Mouse (Mus musculus) neural tube, embryonic 14.5 days (tissue): ENCODE measurements around the gene Tcp11. TPM values are rescaled to one million over a fixed set of nuclear protein-coding genes. Genes with fewer than 3 reads are reported as not detected.
A peak's percentile ranks its signal among the peaks of the same experiment; 100 is the strongest.

Source experiments
- ATAC-seq: fragments of 200-750 bp; cut with Nextera tagmentation; 2 replicates; pipeline ENCODE4 v1.8.0; 2017; ENCODE audit warnings: low read depth, mild to moderate bottlenecking, moderate TSS enrichment, moderate library complexity
- H3K27ac ChIP-seq: fragments of 300-500 bp; sonication (generic); 2 replicates; pipeline ENCODE4 v1.5.1; 2014; ENCODE audit warnings: low read depth, mild to moderate bottlenecking, control low read depth, low read length, moderate library complexity, mixed read lengths
- H3K27me3 ChIP-seq: fragments of 300-500 bp; sonication (generic); 2 replicates; pipeline ENCODE4 v1.6.1; 2014; ENCODE audit warnings: low read length; ENCODE audit not compliant: control insufficient read depth, insufficient read depth
- H3K36me3 ChIP-seq: fragments of 300-500 bp; sonication (generic); 2 replicates; pipeline ENCODE4 v1.6.1; 2014; ENCODE audit warnings: low read length, mixed read lengths; ENCODE audit not compliant: control insufficient read depth, insufficient read depth
- H3K4me1 ChIP-seq: fragments of 300-500 bp; sonication (generic); 2 replicates; pipeline ENCODE4 v1.6.1; 2014; ENCODE audit warnings: low read length; ENCODE audit not compliant: control insufficient read depth, insufficient read depth
- H3K4me2 ChIP-seq: fragments of 300-500 bp; sonication (generic); 2 replicates; pipeline ENCODE4 v1.6.1; 2014; ENCODE audit warnings: mild to moderate bottlenecking, low read depth, low read length, control low read depth
- H3K4me3 ChIP-seq: fragments of 300-500 bp; sonication (generic); 2 replicates; pipeline ENCODE4 v1.5.1; 2014; ENCODE audit warnings: low read depth, low read length, control low read depth, mixed read lengths
- H3K9ac ChIP-seq: fragments of 300-500 bp; sonication (generic); replicated peaks from 2 replicates; pipeline ENCODE4 v1.6.1; 2014; ENCODE audit warnings: low read depth, mild to moderate bottlenecking, control low read depth, low read length, mixed read lengths
- H3K9me3 ChIP-seq: fragments of 300-500 bp; sonication (generic); 2 replicates; pipeline ENCODE4 v1.6.1; 2016; ENCODE audit warnings: low read length; ENCODE audit not compliant: control insufficient read depth
- WGBS: fragments of 180-500 bp; shearing (Covaris S2); extraction: QIAGEN DNeasy Blood & Tissue Kit; methylation state at CpG from one replicate; pipeline ENCODE4 v1.1.7; 2014; 5-methylcytosine and 5-hydroxymethylcytosine counted together
- polyA plus RNA-seq: library from polyadenylated mRNA; unstranded; fragments of >200 nt; fragmentation: Nextera tagmentation; extraction: Ambion mirVana; gene quantifications from 2 replicates; pipeline ENCODE4 v1.2.1, GENCODE M21; 2014

The Tcp11 gene
- polyA plus RNA-seq, result 0.79 and 1.7 TPM in 2 replicates

GRCm38 (mm10) chr17:28080045-28080816 lies at the start of gene Tcp11:
Gene Tcp11 (minus strand): TSS chr17:28080639.
- H3K36me3 ChIP-seq, result no peaks in the 10 kb centered on the region
- ATAC-seq, result peak; percentile 95
- H3K9me3 ChIP-seq, result no peaks in the 10 kb centered on the region
- WGBS, result 1% methylated on average over 50 of the region's 57 CpGs
- peak within 1 kb of the TSS; percentile 97 for H3K4me2 ChIP-seq
- H3K9ac ChIP-seq, result peak within 1 kb of the TSS; percentile 60
- no peak within 1 kb of the TSS for H3K27ac ChIP-seq
- H3K27me3 ChIP-seq, result 0 out of 2 replicates have a peak, but pooled peaks cover 2% of the 10 kb centered on the region
- no peaks in the 10 kb centered on the region for H3K4me1 ChIP-seq
- peak within 1 kb of the TSS; percentile 56 for H3K4me3 ChIP-seq

GRCm38 (mm10) chr17:28129796-28130195 lies 49.4 kb upstream of the Tcp11 start:
- no peak overlapping the region for H3K4me3 ChIP-seq
- no peak overlapping the region for H3K9ac ChIP-seq
- no peaks in the 10 kb centered on the region for H3K9me3 ChIP-seq
- no peaks in the 10 kb centered on the region for H3K4me1 ChIP-seq
- no peaks in the 10 kb centered on the region for H3K36me3 ChIP-seq
- no peak for ATAC-seq
- H3K27ac ChIP-seq, result no peak overlapping the region
- WGBS, result 99% methylated on average over 5 of the region's 5 CpGs
- H3K27me3 ChIP-seq, result no peaks in the 10 kb centered on the region
- H3K4me2 ChIP-seq, result no peak overlapping the region

GRCm38 (mm10) chr17:28124368-28124767 lies 43.9 kb upstream of the Tcp11 start:
- Histone ChIP-seq H3K27ac (no peak overlapping the region), H3K27me3 (no peaks in the 10 kb centered on the region), H3K9me3 (no peaks in the 10 kb centered on the region), H3K9ac (no peak overlapping the region), H3K36me3 (no peaks in the 10 kb centered on the region), H3K4me2 (no peak overlapping the region), H3K4me1 (peaks cover 7% of the 10 kb centered on the region; the same call in 1 of the 2 replicates), H3K4me3 (no peak overlapping the region)
- ATAC-seq, result no peak
- WGBS, result 65% methylated on average over 8 of the region's 8 CpGs

- no peak overlapping the region for H3K9ac ChIP-seq
- no peak overlapping the region for H3K4me3 ChIP-seq
- ATAC-seq, result no peak
- H3K9me3 ChIP-seq, result no peaks in the 10 kb centered on the region
- peaks cover 7% of the 10 kb centered on the region; the same call in 1 of the 2 replicates for H3K4me1 ChIP-seq
- no peak overlapping the region for H3K4me2 ChIP-seq
- no peaks in the 10 kb centered on the region for H3K36me3 ChIP-seq
- 13% methylated on average over 7 of the region's 7 CpGs for WGBS
- no peaks in the 10 kb centered on the region for H3K27me3 ChIP-seq
- H3K27ac ChIP-seq, result no peak overlapping the region
Measured at GRCm38 (mm10) chr17:28123627-28124026, 43.2 kb upstream of the Tcp11 start.

GRCm38 (mm10) chr17:28122949-28123348 lies 42.5 kb upstream of the Tcp11 start:
- ATAC-seq, result no peak
- H3K4me1 ChIP-seq, result peaks cover 7% of the 10 kb centered on the region; the same call in 1 of the 2 replicates
- H3K27me3 ChIP-seq, result no peaks in the 10 kb centered on the region
- no peaks in the 10 kb centered on the region for H3K36me3 ChIP-seq
- no peaks in the 10 kb centered on the region for H3K9me3 ChIP-seq
- H3K4me3 ChIP-seq, result no peak overlapping the region
- WGBS, result 39% methylated on average over 13 of the region's 13 CpGs
- no peak overlapping the region for H3K4me2 ChIP-seq
- no peak overlapping the region for H3K27ac ChIP-seq
- H3K9ac ChIP-seq, result no peak overlapping the region

GRCm38 (mm10) chr17:28120460-28120859 lies 40.0 kb upstream of the Tcp11 start:
- WGBS, result 83% methylated on average over 5 of the region's 5 CpGs
- Histone ChIP-seq H3K9me3 (no peaks in the 10 kb centered on the region), H3K4me1 (peaks cover 7% of the 10 kb centered on the region; the same call in 1 of the 2 replicates), H3K27ac (no peak overlapping the region), H3K4me2 (no peak overlapping the region), H3K27me3 (no peaks in the 10 kb centered on the region), H3K9ac (no peak overlapping the region), H3K4me3 (no peak overlapping the region), H3K36me3 (no peaks in the 10 kb centered on the region)
- ATAC-seq, result no peak

- Histone ChIP-seq H3K27ac (no peak overlapping the region), H3K36me3 (no peaks in the 10 kb centered on the region), H3K9ac (no peak overlapping the region), H3K4me3 (no peak overlapping the region), H3K4me2 (no peak overlapping the region), H3K9me3 (no peaks in the 10 kb centered on the region), H3K27me3 (no peaks in the 10 kb centered on the region), H3K4me1 (no peaks in the 10 kb centered on the region)
- 51% methylated on average over 19 of the region's 19 CpGs for WGBS
- no peak for ATAC-seq
Measured at GRCm38 (mm10) chr17:28117451-28118209, 37.2 kb upstream of the Tcp11 start.

GRCm38 (mm10) chr17:28116335-28116734 lies 35.9 kb upstream of the Tcp11 start:
- peak; percentile 28; the same call in 1 of the 2 replicates for ATAC-seq
- no peak overlapping the region for H3K9ac ChIP-seq
- no peaks in the 10 kb centered on the region for H3K36me3 ChIP-seq
- no peaks in the 10 kb centered on the region for H3K9me3 ChIP-seq
- WGBS, result 39% methylated on average over 9 of the region's 9 CpGs
- H3K4me2 ChIP-seq, result no peak overlapping the region
- H3K4me3 ChIP-seq, result no peak overlapping the region
- no peaks in the 10 kb centered on the region for H3K27me3 ChIP-seq
- H3K27ac ChIP-seq, result no peak overlapping the region
- H3K4me1 ChIP-seq, result no peaks in the 10 kb centered on the region

- Histone ChIP-seq H3K27ac (no peak overlapping the region), H3K9me3 (no peaks in the 10 kb centered on the region), H3K9ac (no peak overlapping the region), H3K36me3 (no peaks in the 10 kb centered on the region), H3K4me1 (0 out of 2 replicates have a peak, but pooled peaks cover 2% of the 10 kb centered on the region), H3K27me3 (no peaks in the 10 kb centered on the region), H3K4me3 (no peak overlapping the region), H3K4me2 (no peak overlapping the region)
- ATAC-seq, result no peak
- WGBS, result 92% methylated on average over 8 of the region's 8 CpGs
Measured at GRCm38 (mm10) chr17:28112266-28112665, 31.8 kb upstream of the Tcp11 start.
